8 mouse cellular contexts compared by ENCODE assay signal in genomic region chr11:79870189-79870588, GRCm38 (mm10).
DNase-seq lines count a peak whose midpoint lies in the region; ATAC-seq lines count a peak whose summit lies in the region.

No protein-coding gene starts in this region.

- 61% methylated on average over 5 of the region's 5 CpGs for WGBS in midbrain, embryonic 10.5 days
- 52% methylated on average over 5 of the region's 5 CpGs for WGBS in midbrain, embryonic 13.5 days

- H3K4me3 ChIP-seq in midbrain, embryonic 10.5 days, result no peak overlapping the region
- no peak overlapping the region for H3K4me3 ChIP-seq in midbrain, embryonic 13.5 days (replicated peaks)
- H3K4me3 ChIP-seq in brown adipose tissue, adult 24 weeks (ENCODE audit: insufficient read depth, low read depth, low read length), result no peak overlapping the region

- H3K4me1 ChIP-seq in midbrain, embryonic 10.5 days, result peaks cover 14% of the 10 kb centered on the region
- H3K4me1 ChIP-seq in midbrain, embryonic 13.5 days (replicated peaks), result no peaks in the 10 kb centered on the region
- H3K4me1 ChIP-seq in brown adipose tissue, adult 24 weeks (ENCODE audit: control insufficient read depth, insufficient read depth, insufficient read length, low read length), result peaks cover 12% of the 10 kb centered on the region

- no peak for DNase-seq in midbrain, embryonic 10.5 days (ENCODE audit: low spot score)
- DNase-seq in heart, postnatal 4 days, result peak; percentile 46
- peak; percentile 71 for DNase-seq in lung, postnatal 14 days
- DNase-seq in spleen, postnatal 14 days (ENCODE audit: low spot score in 2 of 2), result no peak
- DNase-seq in right cerebral cortex, postnatal 25 days, result no peak
- DNase-seq in B cell, adult 2 months, result no peak

- H3K9ac ChIP-seq in midbrain, embryonic 13.5 days (replicated peaks), result no peak overlapping the region

- H3K27me3 ChIP-seq in midbrain, embryonic 10.5 days (ENCODE audit: low read depth, poor library complexity, severe bottlenecking), result no peaks in the 10 kb centered on the region
- H3K27me3 ChIP-seq in midbrain, embryonic 13.5 days, result no peaks in the 10 kb centered on the region

- ATAC-seq in midbrain, embryonic 13.5 days, result no peak

- H3K4me2 ChIP-seq in midbrain, embryonic 13.5 days (replicated peaks), result no peak overlapping the region

- no peaks in the 10 kb centered on the region for H3K9me3 ChIP-seq in midbrain, embryonic 10.5 days (replicated peaks)
- H3K9me3 ChIP-seq in midbrain, embryonic 13.5 days, result no peaks in the 10 kb centered on the region

- H3K27ac ChIP-seq in midbrain, embryonic 10.5 days (replicated peaks), result 0 out of 2 replicates have a peak overlapping the region, but pooled peaks have one; percentile 19
- H3K27ac ChIP-seq in midbrain, embryonic 13.5 days, result no peak overlapping the region
- peak overlapping the region; percentile 69 for H3K27ac ChIP-seq in brown adipose tissue, adult 24 weeks (replicated peaks; ENCODE audit: low read depth, low read length)

- H3K36me3 ChIP-seq in midbrain, embryonic 10.5 days, result no peaks in the 10 kb centered on the region
- no peaks in the 10 kb centered on the region for H3K36me3 ChIP-seq in midbrain, embryonic 13.5 days

Comparison
In these comparisons a context has a peak if more than half of its experiments do, and no peak if none do; other contexts are left out.
1. DNase-seq: peak in heart, postnatal 4 days (single experiment) and lung, postnatal 14 days (single experiment); none in midbrain, embryonic 10.5 days (single experiment), spleen, postnatal 14 days (0 of 2), right cerebral cortex, postnatal 25 days (single experiment) and B cell, adult 2 months (0 of 2).